Mouse (Mus musculus): ENCODE data around the gene Tnpo3. TPM values are rescaled to one million over a fixed set of nuclear protein-coding genes. Genes with fewer than 3 reads are reported as not detected.

Gene Tnpo3
- polyA plus RNA-seq, 1 experiment from 2014 or later = 83.4 TPM

DNA sequence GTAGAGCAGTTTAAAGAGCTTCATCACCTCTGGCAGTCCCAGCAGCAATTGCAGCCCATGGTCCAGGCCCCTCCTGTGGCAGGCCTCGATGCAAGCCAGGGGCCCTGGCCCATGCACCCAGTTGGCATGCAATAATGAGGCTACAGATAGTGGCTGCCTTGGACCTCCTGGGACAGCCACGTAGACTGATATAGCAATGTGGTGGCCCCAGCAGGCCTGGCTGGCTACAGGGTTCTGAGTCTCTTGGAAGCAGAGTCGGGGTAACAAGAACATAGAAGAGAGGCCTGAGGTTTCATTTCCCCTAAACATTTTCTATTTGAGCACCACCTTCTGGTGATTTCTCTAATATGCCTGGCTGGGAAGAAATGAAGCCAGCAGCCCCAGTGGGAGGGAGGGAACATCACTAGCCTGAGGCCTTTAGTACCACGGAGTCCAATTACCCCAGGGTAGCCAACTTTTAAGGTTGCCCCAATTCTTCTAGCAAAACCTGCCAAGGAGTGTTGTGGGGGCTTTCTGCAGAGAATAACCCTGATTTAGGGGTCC lies 73.0 kb downstream of the Tnpo3 start:
- 73% methylated on average over 4 of the region's 4 CpGs for WGBS
- H3K9ac ChIP-seq (ENCODE audit: low read depth, low read length) = no peak overlapping the region

DNA sequence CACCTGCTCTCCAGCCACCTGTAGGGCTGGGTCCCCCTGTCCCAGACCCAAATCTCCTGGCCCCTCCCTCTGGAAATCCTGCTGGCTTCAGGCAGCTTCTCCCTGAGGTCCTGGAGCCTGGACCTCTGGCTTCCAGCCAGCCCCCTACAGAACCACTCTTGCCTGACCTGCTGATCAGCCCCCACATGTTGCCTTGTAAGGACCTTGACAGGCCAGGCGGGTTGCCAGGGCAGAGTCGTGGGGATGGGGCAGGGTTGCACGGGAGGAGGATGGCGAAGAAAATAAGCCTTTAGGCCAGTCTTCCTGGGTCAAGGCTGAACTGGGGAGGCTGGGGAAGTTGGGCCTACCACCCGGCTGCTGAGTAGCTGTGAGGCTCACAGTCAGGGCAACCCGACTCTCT lies 74.4 kb downstream of the Tnpo3 start:
- Histone ChIP-seq H3K4me3 (ENCODE audit: low read length) (no peak overlapping the region), H3K4me2 (ENCODE audit: low read length) (no peak overlapping the region), H3K27ac (ENCODE audit: low read depth, low read length) (no peak overlapping the region), H3K9me3 (ENCODE audit: control insufficient read depth, low read length) (no peaks in the 10 kb centered on the region), H3K9ac (ENCODE audit: low read depth, low read length) (no peak overlapping the region), H3K27me3 (replicated peaks; ENCODE audit: control insufficient read depth, insufficient read depth, low read length) (peaks cover 10% of the 10 kb centered on the region), H3K36me3 (ENCODE audit: control insufficient read depth, insufficient read depth, low read length) (no peaks in the 10 kb centered on the region), H3K4me1 (ENCODE audit: control insufficient read depth, insufficient read depth, low read depth, low read length) (no peaks in the 10 kb centered on the region)
- 73% methylated on average over 6 of the region's 6 CpGs for whole genome bisulfite sequencing
- no peak for ATAC-seq

More for the DNA sequence above, 73.0 kb downstream of the Tnpo3 start:
- Histone ChIP-seq H3K27me3 (replicated peaks; ENCODE audit: control insufficient read depth, insufficient read depth, low read length) (no peaks in the 10 kb centered on the region), H3K4me3 (ENCODE audit: low read length) (no peak overlapping the region), H3K4me1 (ENCODE audit: control insufficient read depth, insufficient read depth, low read depth, low read length) (no peaks in the 10 kb centered on the region), H3K36me3 (ENCODE audit: control insufficient read depth, insufficient read depth, low read length) (no peaks in the 10 kb centered on the region), H3K9me3 (ENCODE audit: control insufficient read depth, low read length) (no peaks in the 10 kb centered on the region), H3K4me2 (ENCODE audit: low read length) (no peak overlapping the region), H3K27ac (ENCODE audit: low read depth, low read length) (no peak overlapping the region)
- ATAC-seq = no peak

DNA sequence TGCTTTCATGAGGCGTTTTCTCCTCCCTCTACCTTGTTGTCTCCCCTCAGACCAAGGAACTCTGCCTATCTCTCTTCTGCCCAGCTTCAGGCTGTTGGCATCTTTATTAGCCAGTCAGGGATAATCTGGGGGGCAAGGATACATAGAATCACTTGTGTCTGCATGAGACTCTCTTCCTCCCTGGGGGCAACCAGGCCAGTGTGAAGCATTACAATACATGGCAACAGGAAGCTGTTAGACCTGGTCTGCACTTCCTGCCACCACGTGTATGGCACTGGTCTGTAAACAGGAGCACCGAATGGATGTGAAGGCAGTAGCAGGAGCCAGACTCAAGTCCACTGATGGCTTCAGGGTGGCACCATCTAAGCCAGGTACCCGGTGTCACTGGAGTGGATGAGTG lies 79.6 kb downstream of the Tnpo3 start:
- Histone ChIP-seq H3K27ac (ENCODE audit: low read depth, low read length) (no peak overlapping the region), H3K27me3 (replicated peaks; ENCODE audit: control insufficient read depth, insufficient read depth, low read length) (peaks cover 34% of the 10 kb centered on the region), H3K9ac (ENCODE audit: low read depth, low read length) (no peak overlapping the region), H3K4me2 (ENCODE audit: low read length) (no peak overlapping the region), H3K9me3 (ENCODE audit: control insufficient read depth, low read length) (no peaks in the 10 kb centered on the region), H3K36me3 (ENCODE audit: control insufficient read depth, insufficient read depth, low read length) (no peaks in the 10 kb centered on the region), H3K4me3 (ENCODE audit: low read length) (no peak overlapping the region), H3K4me1 (ENCODE audit: control insufficient read depth, insufficient read depth, low read depth, low read length) (peaks cover 21% of the 10 kb centered on the region)
- ATAC-seq = no peak
- 68% methylated on average over 4 of the region's 4 CpGs for WGBS

DNA sequence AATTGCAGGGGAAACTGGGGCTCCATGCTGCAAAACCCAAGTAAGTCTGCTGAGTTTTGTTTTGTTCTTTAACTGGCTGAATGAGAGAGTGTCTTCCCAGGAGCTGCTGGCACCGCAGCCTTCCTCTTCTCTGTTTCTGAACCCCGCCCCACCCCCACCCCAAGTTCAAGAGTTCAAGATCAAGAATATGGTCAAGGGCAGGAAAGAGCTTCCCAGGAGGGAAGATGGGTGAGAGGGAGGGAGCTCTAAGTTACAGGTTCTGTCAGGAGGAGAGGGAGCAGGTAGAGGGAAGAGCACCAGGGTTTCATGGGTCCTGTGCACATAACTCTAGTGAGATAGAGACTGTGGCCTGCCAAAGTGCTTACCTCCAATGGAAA lies 80.3 kb downstream of the Tnpo3 start:
- Histone ChIP-seq H3K9ac (ENCODE audit: low read depth, low read length) (no peak overlapping the region), H3K4me3 (ENCODE audit: low read length) (no peak overlapping the region), H3K36me3 (ENCODE audit: control insufficient read depth, insufficient read depth, low read length) (no peaks in the 10 kb centered on the region), H3K27ac (ENCODE audit: low read depth, low read length) (no peak overlapping the region), H3K27me3 (replicated peaks; ENCODE audit: control insufficient read depth, insufficient read depth, low read length) (peaks cover 34% of the 10 kb centered on the region), H3K9me3 (ENCODE audit: control insufficient read depth, low read length) (no peaks in the 10 kb centered on the region), H3K4me1 (ENCODE audit: control insufficient read depth, insufficient read depth, low read depth, low read length) (peaks cover 21% of the 10 kb centered on the region), H3K4me2 (ENCODE audit: low read length) (no peak overlapping the region)
- 56% methylated on average over 2 of the region's 2 CpGs for WGBS
- ATAC-seq = no peak

DNA sequence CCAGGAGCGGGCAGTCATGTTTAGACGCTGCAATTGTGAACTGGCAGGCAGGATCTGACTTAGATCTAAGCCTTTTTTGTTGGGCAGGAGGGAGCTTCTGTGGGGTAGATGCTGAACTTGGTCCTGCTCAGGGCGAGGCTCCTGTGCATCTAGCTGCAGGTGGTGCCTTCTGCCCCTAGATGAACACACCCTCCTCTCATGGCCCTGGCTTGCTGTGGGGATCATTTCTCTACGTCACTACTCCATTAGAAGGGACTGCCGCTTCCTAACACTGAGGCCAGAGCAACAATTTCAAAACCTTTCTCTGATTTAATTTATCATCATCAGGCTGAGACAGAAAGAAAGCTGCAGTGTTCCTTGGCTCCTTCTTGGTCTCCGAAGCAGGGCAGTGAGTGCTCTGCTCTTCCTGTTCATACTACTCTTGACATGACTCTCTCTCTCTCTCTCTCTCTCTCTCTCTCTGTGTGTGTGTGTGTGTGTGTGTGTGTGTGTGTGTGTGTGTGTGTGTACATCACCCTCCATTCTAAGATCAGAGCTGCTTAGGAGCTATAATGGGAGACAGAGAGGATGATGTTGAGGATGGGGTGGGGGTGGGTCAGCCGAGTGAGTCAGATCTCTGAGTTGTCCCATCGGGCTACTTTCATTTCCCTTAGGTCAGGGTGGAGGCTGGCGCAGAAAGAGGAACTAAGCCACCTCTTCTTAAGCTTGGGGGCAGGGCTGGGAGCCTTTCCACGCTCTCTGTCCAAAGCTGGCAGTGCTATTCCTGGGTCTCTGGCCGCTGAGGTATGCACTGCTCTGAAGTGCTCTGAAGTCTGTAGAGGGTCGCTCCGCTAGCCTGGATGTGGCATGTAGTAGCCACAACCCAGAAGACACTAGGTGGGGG lies 80.9 kb downstream of the Tnpo3 start:
- Histone ChIP-seq H3K27me3 (replicated peaks; ENCODE audit: control insufficient read depth, insufficient read depth, low read length) (peaks cover 34% of the 10 kb centered on the region), H3K9me3 (ENCODE audit: control insufficient read depth, low read length) (no peaks in the 10 kb centered on the region), H3K4me1 (ENCODE audit: control insufficient read depth, insufficient read depth, low read depth, low read length) (peaks cover 21% of the 10 kb centered on the region), H3K27ac (ENCODE audit: low read depth, low read length) (no peak overlapping the region), H3K36me3 (ENCODE audit: control insufficient read depth, insufficient read depth, low read length) (no peaks in the 10 kb centered on the region), H3K4me2 (ENCODE audit: low read length) (no peak overlapping the region), H3K4me3 (ENCODE audit: low read length) (no peak overlapping the region), H3K9ac (ENCODE audit: low read depth, low read length) (no peak overlapping the region)
- WGBS = 32% methylated on average over 13 of the region's 13 CpGs
- ATAC-seq = no peak

DNA sequence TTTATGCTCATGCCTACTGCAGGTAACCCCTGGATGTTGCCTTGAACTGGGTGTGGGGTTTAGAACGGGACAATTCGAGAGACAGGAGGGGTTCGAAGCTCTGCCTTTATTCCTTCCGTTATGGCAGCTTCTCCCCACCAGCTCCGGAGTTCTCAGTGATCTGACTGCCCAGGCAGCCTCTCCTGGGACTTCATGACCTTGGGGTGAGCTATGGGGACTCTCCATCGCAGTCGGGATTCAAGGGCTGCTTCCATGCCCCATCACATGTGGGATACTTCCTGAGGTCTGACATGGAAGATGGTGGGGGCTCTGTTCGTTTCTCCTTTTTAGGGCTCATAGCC lies 81.6 kb downstream of the Tnpo3 start:
- Histone ChIP-seq H3K9me3 (ENCODE audit: control insufficient read depth, low read length) (no peaks in the 10 kb centered on the region), H3K36me3 (ENCODE audit: control insufficient read depth, insufficient read depth, low read length) (no peaks in the 10 kb centered on the region), H3K4me2 (ENCODE audit: low read length) (no peak overlapping the region; the same call in 1 of the 2 replicates), H3K27me3 (replicated peaks; ENCODE audit: control insufficient read depth, insufficient read depth, low read length) (peaks cover 34% of the 10 kb centered on the region), H3K4me1 (ENCODE audit: control insufficient read depth, insufficient read depth, low read depth, low read length) (peaks cover 21% of the 10 kb centered on the region), H3K4me3 (ENCODE audit: low read length) (no peak overlapping the region), H3K9ac (ENCODE audit: low read depth, low read length) (no peak overlapping the region), H3K27ac (ENCODE audit: low read depth, low read length) (no peak overlapping the region)
- 12% methylated on average over 8 of the region's 8 CpGs for WGBS
- no peak for ATAC-seq

DNA sequence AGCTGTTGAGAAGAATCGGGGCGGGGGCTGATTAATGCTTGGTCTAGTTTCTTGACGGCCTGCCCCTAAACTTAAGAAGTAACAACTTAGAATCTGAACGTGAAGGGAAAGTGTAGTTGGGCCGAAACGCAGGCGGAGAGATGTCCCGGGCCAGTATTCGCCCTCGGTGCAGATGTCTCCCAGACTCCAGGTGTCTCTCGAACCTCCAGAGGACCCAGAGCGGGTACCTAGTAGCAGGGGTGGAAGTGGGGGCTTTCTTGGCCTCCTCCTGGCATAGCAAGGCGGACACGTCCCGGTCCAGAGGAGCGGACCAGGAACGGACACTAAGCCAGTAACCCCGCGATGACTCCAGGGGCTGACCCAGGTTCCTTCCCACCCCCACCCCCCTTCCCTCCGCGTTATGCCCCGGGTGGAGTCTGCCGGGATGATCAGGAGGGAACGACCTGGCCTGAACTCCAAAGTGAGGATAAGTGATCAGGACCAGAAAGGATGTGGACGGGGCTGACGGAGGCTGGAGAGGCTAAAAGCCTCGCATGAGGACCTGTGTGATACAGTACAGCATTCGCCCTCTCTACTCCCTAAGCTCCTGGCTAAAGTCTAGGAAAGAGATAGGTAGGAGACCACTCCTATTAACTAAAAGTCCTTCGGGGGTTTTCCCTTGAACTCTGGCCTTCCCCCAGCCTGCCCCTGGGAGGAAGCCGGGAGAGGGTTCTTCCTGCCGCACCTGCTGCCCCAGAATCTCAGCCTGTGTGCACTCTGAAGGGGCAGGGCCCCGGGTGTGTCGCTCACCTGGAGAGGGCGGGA lies 82.1 kb downstream of the Tnpo3 start:
- Histone ChIP-seq H3K9ac (ENCODE audit: low read depth, low read length) (no peak overlapping the region; the same call in 1 of the 2 replicates), H3K4me3 (ENCODE audit: low read length) (peak overlapping the region; percentile 52), H3K9me3 (ENCODE audit: control insufficient read depth, low read length) (no peaks in the 10 kb centered on the region), H3K4me1 (ENCODE audit: control insufficient read depth, insufficient read depth, low read depth, low read length) (peaks cover 21% of the 10 kb centered on the region), H3K27ac (ENCODE audit: low read depth, low read length) (no peak overlapping the region), H3K36me3 (ENCODE audit: control insufficient read depth, insufficient read depth, low read length) (no peaks in the 10 kb centered on the region), H3K27me3 (replicated peaks; ENCODE audit: control insufficient read depth, insufficient read depth, low read length) (peaks cover 34% of the 10 kb centered on the region), H3K4me2 (ENCODE audit: low read length) (peak overlapping the region; percentile 98)
- no peak for ATAC-seq
- WGBS = 4% methylated on average over 34 of the region's 34 CpGs

DNA sequence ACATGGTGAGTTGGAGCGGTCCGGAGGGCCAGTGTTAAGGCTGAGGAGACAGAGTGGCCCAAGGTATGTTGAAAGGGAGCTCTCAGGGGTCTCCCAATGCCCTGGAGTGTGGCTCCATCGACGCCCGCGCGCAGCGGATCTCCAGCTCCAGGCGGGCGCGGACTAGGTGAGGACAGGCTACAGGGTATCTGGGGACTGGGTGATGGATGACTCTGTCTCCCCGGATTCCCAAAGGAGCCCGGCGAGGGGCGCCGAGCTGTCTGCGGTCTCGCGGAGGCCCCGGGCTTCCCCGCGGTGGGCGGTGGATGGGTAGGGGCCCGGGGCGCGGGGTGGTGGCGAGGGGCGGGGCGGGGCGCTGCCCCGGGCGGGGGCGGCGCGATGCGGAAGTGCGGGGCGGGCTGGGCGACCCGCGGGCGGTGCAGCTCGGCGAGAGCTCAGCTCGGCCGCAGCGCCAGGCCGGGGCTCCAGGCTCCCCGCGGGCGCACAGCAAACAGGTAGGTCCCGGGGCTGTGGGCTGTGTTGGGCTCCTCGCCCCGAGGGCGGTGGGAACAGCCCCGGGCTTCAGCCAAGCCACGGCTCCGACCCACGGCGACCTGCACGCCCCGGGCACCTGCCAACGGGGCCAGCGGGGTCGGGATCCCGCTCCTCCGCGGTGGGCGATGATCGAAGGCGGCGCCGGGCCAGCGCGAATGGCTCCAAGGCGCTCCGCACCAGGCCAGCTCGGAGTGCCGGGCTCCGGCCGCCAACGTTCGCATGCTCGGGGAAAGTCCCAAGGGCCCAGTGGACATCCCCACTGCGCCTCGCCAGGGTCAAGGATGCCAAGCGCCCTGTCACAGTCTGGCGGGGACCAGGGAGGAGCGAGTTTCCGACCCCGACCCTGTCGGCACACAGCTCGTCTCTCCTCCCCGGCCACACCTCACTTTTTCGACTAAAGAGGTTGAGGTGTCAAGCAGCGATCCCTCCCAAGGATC lies 83.1 kb downstream of the Tnpo3 start, which contains the start of gene Irf5:
Irf5 (plus strand) TSS at position 345 of the 971 bp plus-strand sequence.
- H3K27me3 ChIP-seq (replicated peaks; ENCODE audit: control insufficient read depth, insufficient read depth, low read length) = peaks cover 34% of the 10 kb centered on the region
- peak within 1 kb of the TSS; percentile 61 for H3K9ac ChIP-seq (ENCODE audit: low read depth, low read length)
- ATAC-seq = peak; percentile 45; the same call in 1 of the 2 replicates
- H3K9me3 ChIP-seq (ENCODE audit: control insufficient read depth, low read length) = no peaks in the 10 kb centered on the region
- H3K27ac ChIP-seq (ENCODE audit: low read depth, low read length) = no peak within 1 kb of the TSS
- WGBS = under 1% methylated on average over 73 of the region's 96 CpGs
- no peaks in the 10 kb centered on the region for H3K36me3 ChIP-seq (ENCODE audit: control insufficient read depth, insufficient read depth, low read length)
- H3K4me1 ChIP-seq (ENCODE audit: control insufficient read depth, insufficient read depth, low read depth, low read length) = peaks cover 21% of the 10 kb centered on the region
- peak within 1 kb of the TSS; percentile 52 for H3K4me3 ChIP-seq (ENCODE audit: low read length)
- H3K4me2 ChIP-seq (ENCODE audit: low read length) = peak within 1 kb of the TSS; percentile 98
